Mouse (Mus musculus) retina, adult 2 months (tissue): Measurements from ENCODE around the gene Hcfc1.

Experiments
- DNase-seq: peaks from one replicate; pipeline ENCODE4 v3.0.0-alpha.2; 2012; ENCODE audit warnings: low read depth, low spot score

The Hcfc1 gene

DNA sequence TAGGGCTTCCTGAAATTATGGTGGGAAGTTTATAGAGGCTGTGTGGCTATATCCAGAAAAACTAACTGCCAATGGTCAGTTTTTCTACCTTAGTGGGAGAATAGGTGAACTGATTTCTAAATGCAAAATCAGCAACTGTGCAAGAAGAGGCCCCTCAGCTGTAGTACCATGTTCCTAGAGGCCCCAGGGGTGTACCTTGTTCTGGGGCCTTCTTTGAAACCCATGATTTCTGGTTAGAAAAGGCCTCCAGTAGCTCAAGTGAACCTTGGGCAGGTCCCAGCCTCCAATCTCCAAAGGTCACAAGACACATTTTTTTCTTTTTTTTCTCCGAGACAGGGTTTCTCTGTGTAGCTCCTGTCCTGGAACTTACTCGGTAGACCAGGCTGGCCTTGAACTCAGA lies 23.9 kb downstream of the Hcfc1 start:
- no peak for DNase-seq

DNA sequence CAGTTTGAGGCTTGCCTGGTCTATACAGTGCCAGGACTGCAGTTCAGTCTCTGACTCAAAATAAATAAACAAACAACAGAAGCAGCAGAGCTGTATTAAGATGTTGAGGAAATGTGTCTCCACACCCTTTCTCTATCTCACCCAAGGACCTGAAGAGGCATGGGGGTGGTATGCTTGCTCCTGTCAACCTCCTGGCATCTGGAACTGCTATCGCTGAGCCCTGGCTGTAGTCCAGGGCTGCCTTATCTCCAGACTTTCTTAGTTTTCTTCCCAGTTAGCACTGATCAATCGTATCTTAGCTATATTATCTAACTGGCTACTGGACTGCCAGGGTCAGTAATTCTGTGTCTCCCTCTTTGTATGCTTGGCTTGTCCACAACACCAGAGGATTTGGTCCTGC lies 24.3 kb downstream of the Hcfc1 start:
- no peak for DNase-seq

DNA sequence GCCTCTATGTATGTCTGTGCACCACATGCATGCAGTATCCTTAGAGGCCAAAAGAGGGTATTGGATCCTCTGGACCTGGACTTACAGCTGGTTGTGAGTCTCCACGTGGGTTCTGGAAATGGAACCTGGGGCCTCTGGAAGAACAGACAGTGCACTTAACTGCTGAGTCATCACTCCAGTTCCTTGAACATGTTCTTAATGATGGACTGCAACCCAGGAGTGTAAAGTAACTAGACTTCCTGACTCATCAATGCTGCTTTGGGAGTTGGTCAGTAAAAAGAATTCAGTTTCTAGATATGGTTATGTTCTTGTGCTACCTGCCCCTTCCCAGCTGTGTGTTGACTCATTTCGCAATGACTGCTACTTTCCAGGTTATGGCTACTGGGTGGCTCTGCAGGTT lies 34.3 kb downstream of the Hcfc1 start:
- DNase-seq = no peak

DNA sequence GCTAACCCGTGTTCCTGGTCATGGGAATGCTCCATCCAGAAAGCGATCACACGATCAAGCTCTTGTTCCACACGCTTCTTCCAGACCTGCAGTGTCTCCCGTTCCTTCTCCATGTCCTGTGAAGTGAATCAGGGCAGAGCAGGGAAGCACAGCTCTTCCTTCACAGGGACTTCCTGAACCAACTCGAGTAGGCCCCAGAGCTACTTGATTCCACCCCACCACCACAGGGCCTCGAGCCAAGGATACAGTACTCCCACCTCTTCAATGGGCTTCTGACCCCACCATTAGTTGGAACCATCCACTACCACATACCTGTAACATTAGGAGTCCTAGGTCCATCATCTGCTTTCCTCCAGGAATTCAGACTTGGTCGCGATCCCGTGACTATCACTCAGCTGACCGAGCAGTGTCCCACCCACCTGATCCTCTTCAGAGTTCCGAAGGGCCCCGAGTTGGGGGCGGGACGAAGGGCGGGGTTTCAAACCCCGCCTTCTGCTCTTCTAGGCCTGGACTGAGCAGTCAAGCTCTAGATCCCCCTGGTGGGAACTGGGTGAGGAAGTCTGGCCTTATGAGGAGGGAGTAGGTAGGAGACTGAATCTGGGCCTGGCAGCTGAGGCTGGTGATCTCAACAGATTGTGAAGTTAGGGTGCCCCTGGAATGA lies 35.6 kb downstream of the Hcfc1 start, which contains the start of gene Renbp:
Renbp (minus strand) TSS at position 449 of the 661 bp plus-strand sequence.
- DNase-seq = no peak

DNA sequence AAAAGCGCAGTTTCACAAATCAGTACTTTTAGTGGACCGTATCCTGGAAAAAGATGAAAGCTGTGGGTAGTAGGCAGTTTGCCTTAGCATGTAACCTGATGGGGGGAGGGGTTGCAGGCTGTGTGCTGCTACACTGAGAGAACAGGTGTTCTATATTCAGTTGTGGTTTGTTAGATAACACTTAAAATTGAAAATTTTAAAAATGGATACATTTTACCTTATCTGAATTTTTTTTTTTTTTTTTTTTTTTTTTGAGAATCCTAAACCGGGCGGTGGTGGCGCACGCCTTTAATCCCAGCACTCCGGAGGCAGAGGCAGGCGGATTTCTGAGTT lies 43.6 kb downstream of the Hcfc1 start:
- DNase-seq = no peak

DNA sequence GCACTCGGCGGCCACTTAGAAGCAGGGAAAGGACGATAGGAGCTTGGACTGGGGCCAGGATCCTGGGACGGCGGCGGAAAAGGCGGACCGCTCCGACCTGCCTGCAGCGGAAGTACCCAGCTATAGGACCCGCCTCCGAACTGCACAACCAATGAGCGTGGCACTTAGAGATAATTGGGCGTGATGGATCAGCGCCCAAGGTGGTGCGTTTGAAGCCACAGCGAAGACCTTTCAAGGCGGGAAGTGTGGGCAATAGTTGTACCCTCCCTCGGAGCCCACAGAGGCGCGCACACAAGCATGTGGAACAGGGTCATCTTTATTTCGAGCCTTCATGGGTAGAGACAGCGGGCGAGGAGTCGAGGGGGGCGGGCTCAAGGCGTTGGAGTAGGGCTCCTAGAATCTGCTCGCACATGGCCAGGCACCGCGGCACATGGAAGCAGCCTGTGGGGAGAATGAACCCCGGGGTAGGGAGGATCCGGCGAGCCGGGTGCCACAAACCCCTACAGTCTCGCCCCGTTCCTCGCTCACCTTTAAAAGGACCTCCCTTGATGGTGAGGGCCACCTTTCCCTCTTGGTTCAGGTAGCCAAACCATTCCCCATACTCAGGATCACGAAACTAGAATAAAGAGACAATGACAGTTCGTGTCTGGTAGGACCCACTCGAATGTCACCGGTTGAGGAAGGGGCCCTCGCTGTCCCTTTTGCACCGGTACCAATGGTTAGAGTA lies 44.2 kb downstream of the Hcfc1 start, which contains the start of the genes Arhgap4 and Naa10:
Arhgap4 (minus strand) TSS at position 48 of the 727 bp plus-strand sequence.
Naa10 (minus strand) TSS at position 122 of the 727 bp plus-strand sequence.
- DNase-seq = peak; percentile 67

DNA sequence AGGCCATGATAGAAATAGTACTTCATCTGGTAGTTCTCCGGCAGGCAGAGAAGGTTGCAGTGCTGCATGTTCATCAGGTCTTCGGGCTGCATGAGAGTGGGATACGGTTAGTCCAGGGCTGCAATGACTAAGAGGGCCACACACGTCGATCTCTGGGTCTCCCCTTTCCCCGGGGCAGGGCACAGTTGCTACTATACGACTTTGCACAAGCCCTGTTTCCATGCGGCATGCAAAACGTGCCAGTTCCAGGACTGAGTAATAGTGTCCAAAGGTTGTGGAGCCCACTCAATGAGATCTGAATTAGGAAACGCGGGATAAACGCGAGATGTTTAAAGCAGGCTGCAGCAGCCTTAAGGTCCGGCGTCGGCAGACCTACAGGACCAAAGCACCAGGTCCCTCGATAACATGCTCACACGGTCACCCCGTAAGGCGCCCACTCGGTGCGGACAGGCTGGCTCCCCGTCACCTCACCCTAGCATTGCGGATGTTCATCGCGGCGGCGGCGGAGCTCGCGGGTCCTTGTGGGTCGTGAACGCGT lies 44.8 kb downstream of the Hcfc1 start:
- DNase-seq = no peak

DNA sequence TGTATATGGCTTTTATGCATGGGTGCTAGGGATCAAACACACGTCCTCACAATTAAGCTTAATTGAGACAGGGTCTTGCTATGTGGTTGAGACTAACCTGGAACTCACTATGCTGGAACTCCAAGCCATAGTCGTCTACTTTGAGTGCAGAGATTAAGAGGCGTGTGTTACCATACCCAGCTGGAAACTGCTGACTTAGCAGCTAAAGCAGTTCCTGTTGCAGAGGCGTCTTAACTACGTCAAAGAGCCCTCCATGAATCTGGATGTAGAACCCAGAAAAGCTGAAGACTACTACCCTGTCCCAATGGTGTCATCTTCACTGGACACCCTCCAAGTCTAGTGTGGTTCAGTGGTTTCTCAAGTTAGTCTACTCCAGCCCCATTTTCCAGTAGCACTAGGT lies 47.5 kb downstream of the Hcfc1 start:
- no peak for DNase-seq

DNA sequence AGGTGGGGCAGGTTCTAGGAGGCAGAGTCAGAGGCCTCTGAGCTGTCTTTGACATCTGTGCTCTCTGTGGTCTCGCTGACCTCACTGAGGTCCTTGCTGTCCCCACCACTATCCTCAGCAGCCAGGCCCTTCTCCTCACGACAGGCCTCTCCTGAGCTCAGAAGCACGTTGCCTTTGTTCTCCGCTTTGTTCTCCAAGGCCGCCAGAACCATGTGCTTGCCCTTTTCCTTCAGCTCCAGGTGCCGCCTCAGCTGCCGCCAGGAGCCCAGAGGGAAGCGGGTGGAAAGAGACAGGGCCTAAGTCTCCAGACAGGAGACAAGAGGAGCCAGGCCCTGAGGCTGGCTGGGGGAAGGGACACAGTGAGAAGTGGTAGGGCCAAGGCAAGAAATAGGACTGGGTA lies 49.2 kb downstream of the Hcfc1 start:
- no peak for DNase-seq

DNA sequence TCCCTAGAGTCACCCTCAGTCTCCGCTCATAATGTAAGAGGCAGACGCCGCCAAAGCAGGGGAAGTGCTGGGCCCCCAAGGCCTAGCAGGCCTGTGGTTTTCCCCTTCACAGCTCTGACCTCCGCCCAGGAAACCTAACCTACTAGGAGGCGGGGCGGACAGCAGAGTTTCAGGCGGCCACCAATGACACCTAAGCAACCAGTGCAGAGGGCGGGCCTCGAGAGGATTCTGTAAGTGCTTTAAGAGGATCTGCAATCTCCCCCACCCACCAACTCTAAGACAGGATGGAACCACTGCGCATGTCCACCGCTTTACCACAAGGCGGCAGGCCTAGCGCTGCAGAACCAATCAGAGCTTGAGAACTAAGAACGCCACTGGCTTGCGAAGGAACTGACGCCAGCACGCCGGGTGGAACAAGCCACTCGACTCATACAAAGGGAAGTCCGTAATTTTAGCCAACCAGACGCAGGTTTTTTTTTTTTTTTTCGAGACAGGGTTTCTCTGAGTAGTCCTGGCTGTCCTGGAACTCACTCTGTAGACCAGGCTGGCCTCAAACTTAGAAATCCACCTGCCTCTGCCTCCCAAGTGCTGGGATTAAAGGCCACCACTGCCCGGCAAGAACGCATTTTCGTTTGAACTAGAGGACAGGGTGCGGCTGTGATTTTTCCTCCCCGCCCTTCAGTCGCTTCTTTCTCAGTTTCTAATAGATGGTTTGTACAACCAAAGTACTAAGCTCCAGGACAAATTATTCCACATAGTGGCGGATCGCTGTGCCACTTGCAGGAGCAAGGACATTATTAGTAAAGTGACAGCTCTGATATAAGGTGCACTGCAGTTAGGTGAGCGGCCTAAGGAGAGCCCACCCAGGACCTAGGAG lies 51.1 kb downstream of the Hcfc1 start:
- peak; percentile 86 for DNase-seq

DNA sequence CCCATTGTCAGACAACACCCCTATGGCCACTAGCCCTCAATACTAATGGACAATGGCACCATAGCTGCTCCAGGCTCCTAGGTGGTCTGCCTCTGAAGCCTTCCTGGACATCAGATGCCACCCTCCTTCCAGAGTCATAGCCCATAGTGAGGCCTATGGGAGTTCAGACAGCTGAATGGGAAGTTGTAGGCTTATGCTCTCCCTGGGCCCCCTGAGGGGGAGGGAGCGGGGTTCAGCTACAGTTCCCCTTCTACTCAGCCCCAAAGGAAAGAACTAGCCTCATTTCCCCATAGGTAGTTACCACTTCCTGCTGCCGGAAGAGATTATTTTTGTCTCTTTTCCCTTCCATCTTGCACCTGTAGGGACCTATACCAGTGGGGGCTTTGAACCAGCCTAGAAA lies 54.6 kb downstream of the Hcfc1 start:
- DNase-seq = no peak

DNA sequence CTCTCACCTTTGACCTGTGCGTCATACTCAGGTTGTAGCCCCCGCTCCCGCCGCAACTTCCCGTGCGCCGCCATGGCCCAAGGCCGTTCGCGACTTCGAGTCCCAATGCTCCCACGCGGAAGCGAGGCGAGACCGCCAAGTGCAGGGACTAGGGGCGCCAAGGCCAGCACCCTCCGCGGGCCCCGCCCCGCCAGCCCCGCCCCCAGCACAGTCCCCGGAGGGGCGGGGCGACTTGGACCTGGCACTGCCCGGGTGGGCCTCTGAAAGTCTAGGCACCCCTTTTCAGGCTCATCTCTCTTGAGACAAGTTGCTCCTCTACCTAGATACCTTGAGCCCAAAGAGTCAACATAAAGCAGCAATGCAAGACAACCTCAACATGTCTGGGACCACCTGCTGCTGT lies 55.0 kb downstream of the Hcfc1 start:
- DNase-seq = no peak

DNA sequence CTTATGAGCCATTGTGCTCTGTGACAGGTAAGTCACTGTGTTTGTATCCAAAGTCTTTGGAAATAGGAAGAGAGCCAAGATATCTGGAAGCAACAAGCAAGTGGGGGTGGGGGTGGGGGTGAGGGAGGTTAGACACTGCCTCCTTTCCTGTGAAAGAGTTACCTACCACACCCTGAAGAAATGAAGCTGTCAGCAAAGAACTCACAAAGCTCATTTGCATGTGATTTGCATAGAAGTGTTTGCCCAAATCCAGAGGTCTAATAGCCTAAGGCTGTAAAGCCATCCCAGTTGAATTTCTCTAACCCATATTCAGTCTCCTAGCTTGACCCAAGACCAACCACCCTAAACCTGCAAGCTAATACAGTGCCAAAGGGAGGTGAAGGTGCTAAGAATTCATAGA lies 55.7 kb downstream of the Hcfc1 start:
- DNase-seq = no peak

DNA sequence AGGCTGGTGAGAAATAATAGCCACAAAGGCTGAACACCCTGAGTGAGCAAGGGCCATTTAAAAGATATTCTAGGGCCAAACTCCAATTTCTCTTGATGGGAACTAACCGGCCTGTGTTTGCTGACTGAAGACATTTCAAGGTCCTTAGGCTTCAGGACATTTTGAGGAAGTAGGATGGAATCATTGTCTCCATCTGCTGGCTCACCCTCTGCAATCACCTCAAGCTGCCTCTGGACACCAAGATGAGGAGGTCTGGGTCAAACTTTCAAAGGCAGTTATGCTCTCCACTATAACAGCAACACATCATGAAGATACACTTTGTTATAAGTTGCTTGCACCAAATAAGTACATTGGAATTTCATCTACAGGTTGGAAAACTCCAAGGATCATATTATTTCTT lies 56.1 kb downstream of the Hcfc1 start:
- DNase-seq = no peak

DNA sequence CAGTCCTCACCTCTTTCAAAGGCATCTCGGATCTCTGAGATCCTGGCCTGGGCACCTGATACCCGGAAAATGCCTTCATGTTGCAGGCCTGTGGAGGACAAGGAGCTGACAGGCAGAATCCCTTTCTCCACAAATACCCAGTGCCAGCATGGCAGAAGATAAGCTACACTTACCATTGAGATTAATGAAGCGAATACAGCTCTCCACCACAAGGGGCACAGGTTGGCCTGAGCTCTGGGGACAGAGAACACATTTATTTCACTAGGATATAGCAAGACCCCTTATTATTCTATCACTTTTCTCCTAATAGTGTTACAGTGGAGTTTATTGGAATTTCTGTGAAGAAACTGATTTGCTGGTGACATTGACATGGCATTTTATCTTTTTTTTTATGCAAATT lies 68.2 kb downstream of the Hcfc1 start:
- no peak for DNase-seq

DNA sequence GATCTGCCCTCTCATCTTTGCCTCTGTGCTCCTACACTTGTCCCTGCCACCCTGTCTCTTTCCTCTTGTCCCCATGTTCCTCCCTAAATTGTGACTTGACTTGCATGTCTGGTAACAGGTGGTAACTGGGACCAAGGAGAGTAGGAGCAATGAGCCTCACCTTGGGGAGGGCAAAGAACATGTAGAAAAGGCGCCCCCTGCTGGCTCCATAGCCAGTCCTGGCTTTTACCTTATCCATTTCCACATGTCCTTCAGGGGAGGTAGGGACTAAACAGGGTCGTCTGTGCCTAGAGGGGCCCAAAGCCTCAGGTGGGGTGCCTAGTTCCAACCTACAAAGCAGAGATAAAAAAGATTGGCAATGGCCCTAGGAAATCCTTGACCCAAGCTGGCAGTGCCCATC lies 70.4 kb downstream of the Hcfc1 start, which contains the start of gene L1cam:
L1cam (minus strand) TSS at position 387 of the 400 bp plus-strand sequence.
- no peak for DNase-seq

DNA sequence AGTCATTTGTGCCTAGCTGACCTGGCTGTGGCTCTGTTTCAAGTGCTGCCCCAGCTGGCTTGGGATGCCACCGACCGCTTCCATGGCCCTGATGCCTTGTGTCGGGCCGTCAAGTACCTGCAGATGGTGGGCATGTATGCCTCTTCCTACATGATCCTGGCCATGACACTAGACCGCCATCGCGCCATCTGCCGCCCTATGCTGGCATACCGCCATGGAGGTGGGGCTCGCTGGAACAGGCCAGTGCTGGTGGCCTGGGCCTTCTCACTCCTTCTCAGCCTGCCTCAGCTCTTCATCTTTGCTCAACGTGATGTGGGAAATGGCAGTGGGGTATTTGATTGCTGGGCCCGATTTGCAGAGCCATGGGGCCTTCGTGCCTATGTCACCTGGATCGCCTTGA lies 73.3 kb downstream of the Hcfc1 start:
- DNase-seq = no peak
